Mouse (Mus musculus): ENCODE data around the gene Cyth3.

Cyth3 gene

DNA sequence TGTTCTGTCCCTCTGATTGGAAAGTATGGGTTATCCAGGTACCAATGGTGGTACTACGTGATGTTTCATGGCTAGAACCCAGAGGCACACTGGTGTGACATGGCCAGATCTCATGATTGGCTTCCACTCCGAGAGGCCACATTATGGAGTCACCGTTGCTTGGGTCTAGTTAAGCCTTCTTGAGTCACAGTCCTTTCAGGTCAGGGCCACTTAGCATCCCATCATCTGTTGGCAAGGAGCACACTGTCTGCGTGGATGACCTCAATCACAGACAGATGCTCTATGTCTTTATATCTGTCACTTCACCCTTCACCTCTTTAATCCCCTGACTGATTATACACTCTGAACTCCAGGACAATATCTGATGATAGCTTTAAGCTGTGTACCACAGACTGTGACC lies 6.1 kb upstream of the Cyth3 start:
- DNase-seq (ENCODE audit: extremely low spot score), result no peak

DNA sequence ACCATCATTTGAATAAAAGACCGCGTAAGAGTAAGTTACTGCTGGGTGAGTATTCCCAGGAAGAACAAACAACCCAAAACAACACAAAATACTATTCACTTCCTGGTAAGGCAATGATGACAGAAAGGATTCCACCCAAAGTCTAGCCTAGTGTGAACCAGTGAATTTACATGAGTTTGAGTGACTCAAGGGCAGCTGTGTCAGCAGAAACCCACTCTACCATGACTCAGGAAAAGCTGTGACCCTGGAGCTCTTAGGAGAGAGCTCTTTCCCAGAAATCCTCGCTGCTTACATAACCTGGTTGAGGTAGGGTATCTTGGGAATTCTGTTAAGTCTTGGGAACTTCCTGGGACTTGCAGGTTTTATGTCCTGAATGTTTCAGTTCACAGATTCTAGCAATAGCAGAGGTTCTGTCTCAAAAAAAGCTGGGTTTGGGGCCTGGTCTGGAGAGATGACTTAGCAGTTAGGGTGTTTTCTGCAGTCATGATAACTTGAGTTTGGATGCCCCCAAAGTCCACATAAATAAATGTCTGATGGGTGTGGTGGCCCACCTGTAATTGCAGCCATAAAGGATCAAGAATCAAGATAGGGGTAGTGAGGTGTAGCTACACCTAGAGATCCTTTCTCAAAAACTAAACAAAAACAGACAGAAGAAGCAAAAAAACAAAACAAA lies 5.5 kb upstream of the Cyth3 start:
- no peak for DNase-seq (ENCODE audit: extremely low spot score)

GRCm38 (mm10) chr5:143617487-143618209 lies 4.6 kb upstream of the Cyth3 start:
- DNase-seq (ENCODE audit: extremely low spot score), result peak; percentile 37

GRCm38 (mm10) chr5:143618585-143618984 lies 3.7 kb upstream of the Cyth3 start:
- no peak for DNase-seq (ENCODE audit: extremely low spot score)

DNA sequence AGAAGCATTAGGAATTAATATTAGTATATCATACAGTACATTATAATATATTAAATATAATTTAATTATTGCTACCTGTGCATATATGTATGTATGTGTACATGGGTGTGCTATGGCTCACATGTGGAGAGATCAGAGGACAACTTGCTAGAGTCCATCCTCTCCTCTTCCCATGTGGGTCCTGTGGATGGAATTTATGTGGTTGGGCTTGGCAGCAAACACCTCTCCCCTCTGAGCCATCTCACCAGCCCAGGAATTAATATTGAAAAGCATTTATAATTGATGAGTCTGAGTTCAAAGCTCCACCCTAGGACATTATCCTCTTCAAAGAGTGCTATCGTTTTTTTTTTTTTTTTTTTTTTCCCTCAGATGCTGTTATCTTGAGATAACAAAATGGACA lies 2.1 kb upstream of the Cyth3 start:
- no peak for DNase-seq (ENCODE audit: extremely low spot score)

GRCm38 (mm10) chr5:143620941-143621340 lies 1.3 kb upstream of the Cyth3 start:
- no peak for DNase-seq (ENCODE audit: extremely low spot score)

- DNase-seq (ENCODE audit: extremely low spot score), result no peak
Measured at GRCm38 (mm10) chr5:143622623-143623150, 440 bp downstream of the Cyth3 start.

GRCm38 (mm10) chr5:143623356-143624295 lies 1.4 kb downstream of the Cyth3 start:
- no peak for DNase-seq (ENCODE audit: extremely low spot score)

DNA sequence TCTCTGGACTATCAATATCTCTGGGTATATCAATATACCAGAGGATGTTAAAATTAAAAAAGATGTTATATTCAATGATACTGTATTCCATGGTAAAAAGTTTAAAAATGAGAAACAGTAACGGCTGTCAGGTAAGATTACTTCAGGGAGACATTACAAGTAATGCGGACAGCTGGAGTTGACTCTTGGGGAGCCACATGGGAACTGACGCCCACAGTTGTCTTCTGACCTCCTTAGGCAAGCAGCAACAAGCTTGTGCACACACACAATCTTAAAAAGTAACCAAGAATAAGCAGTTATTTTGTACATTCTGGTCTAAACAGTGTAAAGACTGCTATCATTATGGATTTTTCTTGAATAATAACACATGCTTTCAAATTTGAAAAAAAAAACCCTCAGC lies 2.2 kb downstream of the Cyth3 start:
- DNase-seq (ENCODE audit: extremely low spot score), result no peak

- DNase-seq (ENCODE audit: extremely low spot score), result no peak
Measured at GRCm38 (mm10) chr5:143625497-143625896, 3.2 kb downstream of the Cyth3 start.

DNA sequence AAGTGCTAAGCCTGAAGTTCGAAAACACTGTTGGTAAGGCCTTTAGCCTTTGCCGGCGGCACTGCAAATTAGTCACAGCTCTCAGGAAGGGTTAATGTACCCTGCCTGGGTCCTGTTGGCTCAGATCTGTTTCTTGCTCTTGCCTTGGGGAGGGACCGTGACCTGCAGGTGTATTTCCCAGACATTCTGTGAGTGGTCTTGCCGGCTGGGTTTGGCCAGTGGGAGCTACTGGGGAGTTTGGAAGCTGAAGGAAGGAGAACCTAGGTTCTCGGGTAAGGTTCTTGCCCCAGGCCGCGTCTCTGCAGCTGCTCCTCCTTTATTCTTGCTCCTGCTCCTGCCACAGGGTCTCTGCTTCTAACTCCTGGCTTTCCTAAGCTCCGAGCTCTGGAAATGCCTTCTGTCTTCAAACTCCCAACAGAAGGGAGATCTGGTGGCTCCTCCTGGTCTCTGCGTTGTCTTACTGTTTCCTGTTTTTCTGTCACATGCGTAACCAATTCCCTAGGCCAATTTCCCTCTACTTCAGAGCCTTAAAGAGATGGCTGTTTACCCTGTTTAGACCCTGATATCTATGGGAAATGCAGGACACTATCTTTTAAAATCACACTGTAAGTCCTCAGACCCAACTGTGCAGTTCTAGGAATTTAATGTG lies 3.8 kb downstream of the Cyth3 start:
- no peak for DNase-seq (ENCODE audit: extremely low spot score)

GRCm38 (mm10) chr5:143627507-143627906 lies 5.3 kb downstream of the Cyth3 start:
- DNase-seq (ENCODE audit: extremely low spot score), result no peak

GRCm38 (mm10) chr5:143627926-143628325 lies 5.7 kb downstream of the Cyth3 start:
- no peak for DNase-seq (ENCODE audit: extremely low spot score)

DNA sequence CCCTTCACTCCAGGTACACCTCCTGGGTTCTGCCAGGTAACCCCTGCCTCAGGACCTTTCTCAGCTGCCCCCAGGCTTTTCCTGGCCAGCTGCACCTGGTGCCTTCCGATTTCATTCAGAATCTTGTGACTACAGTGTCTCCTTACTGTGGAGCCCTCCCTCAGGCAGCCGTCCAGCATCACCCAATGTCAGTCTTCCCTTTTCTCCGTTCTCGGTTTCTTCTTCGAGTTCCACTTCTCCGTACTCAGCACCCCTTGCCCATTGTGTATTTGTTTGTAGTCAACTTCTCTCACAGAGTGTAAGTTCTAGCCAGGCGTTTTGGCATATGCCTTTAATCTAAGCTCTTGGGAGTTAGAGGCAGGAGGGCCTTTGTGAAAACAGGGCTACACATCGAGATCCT lies 7.4 kb downstream of the Cyth3 start:
- DNase-seq (ENCODE audit: extremely low spot score), result no peak

- DNase-seq (ENCODE audit: extremely low spot score), result no peak
Measured at GRCm38 (mm10) chr5:143630214-143630613, 8.0 kb downstream of the Cyth3 start.

DNA sequence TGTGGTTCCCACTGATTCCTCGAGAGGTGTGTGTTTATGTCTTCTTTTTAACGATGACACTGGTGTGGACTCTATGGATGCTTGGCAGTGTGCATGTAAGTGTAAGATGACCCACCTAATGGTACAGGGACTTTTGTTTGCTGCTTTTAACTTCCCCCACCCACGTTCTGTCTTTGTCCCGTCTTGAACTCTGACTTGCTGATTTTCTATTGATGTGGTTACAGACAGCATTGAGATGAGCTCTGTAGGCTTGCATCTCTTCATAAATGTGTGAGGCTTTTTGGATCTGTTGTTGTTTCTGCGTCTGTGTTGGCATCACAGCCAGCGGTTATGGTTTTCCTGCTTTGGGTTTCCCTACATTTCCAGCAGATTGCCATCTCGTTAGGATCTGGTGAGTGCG lies 8.5 kb downstream of the Cyth3 start:
- no peak for DNase-seq (ENCODE audit: extremely low spot score)

- DNase-seq (ENCODE audit: extremely low spot score), result no peak
Measured at GRCm38 (mm10) chr5:143631559-143631958, 9.3 kb downstream of the Cyth3 start.

DNA sequence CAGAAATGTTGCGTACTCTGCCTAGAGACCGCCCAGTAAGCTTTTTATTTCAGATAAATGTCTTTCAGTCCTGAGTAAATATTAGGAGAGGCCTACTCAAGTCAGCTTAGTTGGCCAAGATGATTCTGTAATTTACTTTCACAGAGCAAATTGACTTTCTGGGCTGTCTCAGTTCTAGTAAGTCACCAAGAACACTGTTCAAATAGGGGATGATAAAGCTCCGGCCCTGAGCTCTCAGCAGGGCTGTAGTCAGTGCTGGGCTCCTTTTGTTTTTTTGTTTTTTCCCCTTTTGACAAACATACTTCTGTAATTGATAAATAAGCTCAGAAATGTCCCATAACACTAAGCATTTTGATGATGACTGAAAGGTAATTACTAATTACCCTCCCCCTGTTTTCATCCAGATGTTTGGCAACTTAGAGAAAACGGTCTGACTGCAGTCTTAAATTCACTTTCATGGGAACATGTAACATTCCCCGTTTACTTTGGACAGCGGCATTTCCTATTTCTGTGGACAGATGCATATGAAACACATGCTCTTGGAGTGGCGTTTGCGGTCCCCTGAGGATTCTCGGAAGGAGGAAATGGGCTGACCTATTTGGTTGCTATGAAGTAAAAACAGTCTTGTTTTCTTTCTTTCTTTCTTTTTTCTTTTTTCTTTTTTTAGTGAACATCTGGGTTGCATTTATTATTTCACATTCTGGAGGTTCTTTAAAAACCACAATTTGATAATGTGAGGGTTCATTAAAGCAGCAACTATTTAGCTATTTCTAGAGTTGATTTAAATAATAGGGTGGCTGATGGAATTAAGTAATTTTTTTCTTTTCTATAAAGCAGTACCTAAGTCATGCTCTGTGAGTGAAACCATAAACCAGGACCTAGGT lies 10.7 kb downstream of the Cyth3 start:
- no peak for DNase-seq (ENCODE audit: extremely low spot score)

- no peak for DNase-seq (ENCODE audit: extremely low spot score)
Measured at GRCm38 (mm10) chr5:143633558-143633871, 11.3 kb downstream of the Cyth3 start.

- no peak for DNase-seq (ENCODE audit: extremely low spot score)
Measured at GRCm38 (mm10) chr5:143633877-143634276, 11.6 kb downstream of the Cyth3 start.
